Mouse (Mus musculus) heart, postnatal 25 days (tissue): ENCODE data around the gene Fam189a2. TPM values are rescaled to one million over a fixed set of nuclear protein-coding genes. Genes with fewer than 3 reads are reported as not detected.

ENCODE experiments used
- DNase-seq: peaks from one replicate; pipeline ENCODE4 v3.0.0; 2022; ENCODE audit warnings: low spot score
- intact Hi-C: fragments of 180-260 bp; cut with DNase I; formaldehyde crosslinking; loops from one replicate; pipeline ENCODE4 v1.15.1; 2025
- total RNA-seq, 2 experiments: library from RNA; stranded (reverse); gene quantifications; 2 replicates each; pipeline ENCODE4 v1.2.3; 2021

Fam189a2 gene
- total RNA-seq, result 10 to 100 TPM; 49.6 to 53.1 TPM

- DNase-seq, result peak; percentile 37
- intact Hi-C loops, result loop anchor here (5.0 to 10.0 kb wide), 2 partner anchors 56 to 346 kb away; partner anchors contain the start of gene Ptar1
Measured at GRCm38 (mm10) chr19:24030871-24031556, at the start of gene Fam189a2. Gene Fam189a2, minus strand, starts transcription at chr19:24031019.

- intact Hi-C loops, result no loop called here
- no peak for DNase-seq
Measured at GRCm38 (mm10) chr19:24077658-24078057, 46.8 kb upstream of the Fam189a2 start.

DNA sequence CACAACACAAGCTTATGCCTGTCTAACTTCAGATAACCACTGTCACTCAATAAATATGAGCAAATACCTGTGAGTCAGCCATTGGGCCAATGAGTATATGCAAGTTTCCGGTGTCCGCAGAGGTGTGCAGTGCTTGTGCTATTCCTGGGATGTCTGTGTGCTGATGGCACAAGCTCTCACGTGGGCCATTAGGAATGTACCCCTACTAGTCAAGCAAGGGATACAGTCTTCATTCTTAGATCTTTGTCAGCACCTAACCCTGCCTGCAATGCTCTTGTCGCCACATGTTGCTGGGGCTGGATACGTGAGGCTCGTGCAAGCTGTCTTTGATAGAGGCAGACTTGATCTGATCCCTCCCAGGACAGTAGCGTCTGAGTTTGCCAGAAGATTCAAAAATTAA lies 45.7 kb upstream of the Fam189a2 start:
- DNase-seq, result no peak
- intact Hi-C loops, result no loop called here

DNA sequence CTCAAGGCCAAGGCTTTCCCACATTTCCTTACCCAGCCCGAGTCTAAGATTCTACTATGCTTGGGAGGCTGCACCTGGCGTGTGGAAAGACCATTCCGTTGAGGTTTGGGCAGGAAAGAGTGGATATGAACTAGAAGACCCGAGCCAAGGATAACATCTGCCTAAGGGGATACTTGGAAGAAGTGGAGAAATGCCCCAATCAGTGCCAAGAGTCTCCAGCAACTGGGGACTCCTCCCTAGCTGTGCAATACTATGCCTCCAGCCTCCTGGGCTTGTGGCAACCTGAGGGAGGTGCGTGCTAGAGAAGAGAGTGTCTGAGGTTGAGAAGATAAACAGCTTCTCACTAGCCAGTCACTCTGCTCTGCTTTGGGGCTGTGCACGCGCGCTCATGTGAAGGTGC lies 45.1 kb upstream of the Fam189a2 start:
- no peak for DNase-seq
- intact Hi-C loops, result no loop called here

DNA sequence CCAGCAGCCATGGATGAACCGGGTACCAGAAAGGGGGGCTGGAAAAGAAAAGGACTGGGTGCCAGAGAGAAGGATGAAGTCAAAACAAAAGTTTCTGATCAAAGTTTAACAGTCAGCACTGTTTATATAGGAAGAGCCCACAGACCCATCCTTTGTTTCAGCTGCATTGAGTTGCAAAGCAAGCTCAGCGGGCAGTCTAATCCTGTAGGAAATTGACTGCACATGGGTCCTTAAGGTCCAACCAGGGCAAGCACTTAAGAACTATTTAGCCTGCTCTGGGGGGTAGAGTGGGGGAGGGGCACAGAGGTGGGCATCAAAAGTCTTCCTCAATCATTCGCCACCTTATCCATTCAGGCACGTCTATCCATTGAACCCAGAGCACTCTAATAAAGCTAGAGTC lies 42.3 kb upstream of the Fam189a2 start:
- no peak for DNase-seq
- intact Hi-C loops, result no loop called here

DNA sequence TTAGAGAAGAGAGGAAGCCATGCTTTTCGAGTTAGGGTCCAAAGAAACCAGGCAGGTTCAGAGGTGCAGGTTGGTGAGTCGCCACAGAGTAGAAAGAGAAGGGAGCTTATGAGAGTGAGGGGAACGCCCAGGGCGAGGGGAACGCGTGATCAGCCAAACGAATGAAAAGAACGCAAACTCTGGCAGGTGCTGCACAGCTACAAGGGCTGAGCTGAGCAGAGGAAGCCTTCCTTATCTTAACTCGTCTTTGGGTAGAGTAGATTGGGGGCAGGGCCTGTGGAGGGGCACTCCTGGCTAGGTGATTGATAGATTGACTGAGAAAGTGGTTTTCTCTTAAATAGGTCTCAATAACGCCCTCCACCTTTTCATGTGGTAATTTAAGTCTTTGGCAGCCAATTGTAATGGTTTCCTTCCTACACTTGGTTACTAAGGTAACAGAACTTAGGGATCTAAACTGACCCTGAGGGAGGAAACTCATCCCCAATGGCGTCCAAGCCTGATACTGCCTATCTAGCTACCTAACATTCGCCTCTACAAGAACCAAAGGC lies 33.6 kb upstream of the Fam189a2 start:
- intact Hi-C loops, result no loop called here
- no peak for DNase-seq

DNA sequence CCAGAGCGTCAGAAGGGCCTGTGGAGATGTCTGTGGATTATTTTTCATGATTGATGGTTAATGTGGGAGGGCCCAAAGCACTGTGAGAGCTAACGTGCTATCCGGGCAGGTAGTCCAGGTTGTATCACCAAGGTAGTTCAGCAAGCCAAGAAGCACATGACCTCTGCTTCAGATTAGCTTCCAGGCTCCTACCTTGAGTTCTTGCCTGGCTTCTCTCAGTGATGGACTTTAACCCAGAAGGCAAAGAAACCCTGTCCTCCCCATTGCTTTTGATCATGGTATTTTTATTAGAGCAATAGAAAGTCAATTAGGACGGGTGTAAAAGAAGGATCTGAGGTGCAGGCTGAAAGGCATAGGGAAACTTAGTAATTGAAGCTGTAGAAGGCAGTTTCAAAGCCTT lies 32.8 kb upstream of the Fam189a2 start:
- intact Hi-C loops, result no loop called here
- DNase-seq, result no peak

GRCm38 (mm10) chr19:24058851-24059250 lies 28.0 kb upstream of the Fam189a2 start:
- no peak for DNase-seq
- intact Hi-C loops, result no loop called here

DNA sequence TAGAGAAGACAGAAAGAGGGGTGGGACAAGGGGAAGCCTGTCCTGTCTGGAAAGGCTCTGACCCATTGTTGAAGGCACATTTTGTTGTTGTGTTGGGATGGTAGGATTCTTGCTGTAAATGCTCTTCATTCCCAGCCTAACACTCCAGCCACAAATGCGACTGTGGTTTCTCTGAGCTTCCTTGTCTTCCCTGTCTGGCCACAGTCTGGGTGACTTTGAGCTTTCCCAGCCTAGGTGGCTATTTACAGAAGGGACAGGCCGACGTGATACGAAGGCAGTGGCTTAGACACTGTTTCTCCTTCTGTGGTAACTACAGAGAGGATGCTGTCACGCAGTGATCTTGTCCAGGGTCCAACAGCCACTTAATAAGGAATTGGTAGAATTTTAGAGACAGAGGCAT lies 27.2 kb upstream of the Fam189a2 start:
- intact Hi-C loops, result no loop called here
- DNase-seq, result no peak

GRCm38 (mm10) chr19:24056880-24057279 lies 26.1 kb upstream of the Fam189a2 start:
- intact Hi-C loops, result no loop called here
- DNase-seq, result no peak

DNA sequence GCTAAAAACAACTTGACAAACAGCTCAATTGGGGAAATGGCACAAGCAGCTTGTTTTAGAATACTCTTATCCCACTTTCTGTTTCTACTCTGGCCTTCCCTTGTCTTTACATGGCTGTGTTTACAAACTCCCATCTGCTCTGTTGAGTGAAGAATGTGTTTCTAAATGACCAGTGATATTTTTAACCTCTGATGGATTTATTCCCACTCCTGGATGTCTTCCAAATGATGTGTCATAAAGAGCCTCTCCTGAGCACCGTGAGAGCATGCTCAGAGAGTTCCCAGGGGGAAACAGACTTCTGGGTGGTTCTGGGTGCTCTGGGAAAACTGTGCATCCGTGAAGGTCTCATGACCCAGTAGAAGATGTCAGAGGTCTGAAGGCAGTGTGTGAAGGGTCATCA lies 24.1 kb upstream of the Fam189a2 start:
- intact Hi-C loops, result no loop called here

GRCm38 (mm10) chr19:24054265-24054664 lies 23.4 kb upstream of the Fam189a2 start:
- no peak for DNase-seq
- intact Hi-C loops, result no loop called here

More for the DNA sequence above, 24.1 kb upstream of the Fam189a2 start:
- DNase-seq, result no peak

DNA sequence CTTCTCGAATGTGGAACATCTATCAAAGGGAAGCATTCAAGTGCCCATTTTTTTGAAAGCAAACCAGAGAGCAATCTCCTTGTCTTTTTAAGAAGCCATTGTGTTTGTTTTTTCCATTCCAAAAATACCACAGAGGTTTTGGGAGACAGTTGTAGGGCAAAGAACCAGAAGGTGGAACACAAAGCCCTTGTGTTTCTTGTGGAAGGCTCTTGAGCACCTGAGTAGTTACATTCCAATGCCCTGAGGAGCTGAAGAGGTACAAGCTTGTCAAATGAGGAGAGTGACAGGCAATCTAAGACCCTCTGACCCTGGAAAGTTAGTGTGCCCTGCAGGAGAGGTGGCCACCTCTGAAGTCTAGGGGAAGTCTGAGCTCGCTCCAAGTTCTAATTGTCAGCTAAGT lies 19.7 kb upstream of the Fam189a2 start:
- intact Hi-C loops, result no loop called here

GRCm38 (mm10) chr19:24049329-24049728 lies 18.5 kb upstream of the Fam189a2 start:
- intact Hi-C loops, result no loop called here
- no peak for DNase-seq

More for the DNA sequence above, 19.7 kb upstream of the Fam189a2 start:
- DNase-seq, result no peak

DNA sequence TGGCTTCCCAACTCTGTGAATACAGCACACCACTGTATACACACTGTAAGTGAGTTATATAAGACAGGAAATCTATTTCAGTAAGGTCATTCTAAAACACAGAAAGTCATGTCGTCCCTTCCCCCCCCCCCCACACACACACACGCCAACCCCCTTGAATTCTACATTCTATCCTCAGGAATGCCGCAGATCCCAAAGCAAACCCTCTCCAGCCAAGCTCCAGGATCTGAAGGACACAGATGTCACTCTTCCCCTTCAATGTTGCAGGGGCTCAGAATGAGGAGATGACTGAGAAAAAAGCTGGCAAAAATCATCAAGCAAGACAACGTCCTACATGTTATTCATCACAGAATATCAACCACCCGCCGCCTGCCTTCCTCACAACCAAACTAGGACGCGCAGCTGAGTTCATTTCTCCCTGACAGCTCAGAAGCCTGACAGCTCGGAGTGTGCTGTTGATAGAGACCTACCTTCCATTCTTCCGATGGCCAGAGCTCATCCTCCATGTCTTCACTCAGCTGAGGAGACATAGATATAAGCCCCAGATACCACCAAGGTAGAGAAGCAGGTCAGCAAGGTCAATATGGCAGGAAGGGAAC lies 15.7 kb upstream of the Fam189a2 start:
- intact Hi-C loops, result no loop called here
- DNase-seq, result no peak

- intact Hi-C loops, result no loop called here
- no peak for DNase-seq
Measured at GRCm38 (mm10) chr19:24042387-24042786, 11.6 kb upstream of the Fam189a2 start.

DNA sequence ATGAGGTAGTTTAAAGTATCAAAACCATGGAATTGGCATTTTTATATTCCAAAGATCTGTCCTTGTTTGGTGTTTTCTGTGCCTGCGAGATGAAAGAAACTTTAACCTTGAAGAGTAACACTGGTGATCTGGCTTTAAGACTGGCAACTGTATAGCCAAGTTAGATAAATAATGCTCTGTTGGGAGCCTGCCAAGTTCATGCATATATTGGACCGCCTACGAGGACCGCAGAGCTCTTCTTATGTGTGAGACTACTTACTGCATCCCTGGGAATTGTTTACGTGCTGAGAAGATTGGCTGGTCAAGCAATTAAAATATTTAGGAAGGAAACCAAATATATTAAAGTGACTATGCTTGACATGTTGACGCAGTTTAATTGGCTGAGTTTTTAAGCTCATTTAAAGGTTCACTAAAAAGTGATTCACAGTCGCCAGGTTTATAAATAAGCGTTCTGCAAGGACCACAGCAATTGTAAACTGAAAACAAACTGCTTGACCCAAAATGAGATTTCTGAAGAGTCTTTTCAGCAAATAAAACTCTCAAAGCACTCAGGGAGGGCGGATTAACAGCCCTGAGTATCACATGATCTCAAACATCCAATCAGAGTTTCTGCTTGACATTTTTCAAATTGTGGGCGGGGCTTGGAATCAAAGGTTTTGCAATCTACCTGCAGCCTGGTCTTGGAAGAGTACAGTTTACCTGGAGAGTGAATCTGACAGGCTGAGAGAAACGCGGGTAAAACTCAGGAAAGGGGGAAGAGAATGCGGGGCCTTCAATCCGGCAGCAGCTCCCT lies 8.4 kb upstream of the Fam189a2 start:
- no peak for DNase-seq
- intact Hi-C loops, result loop anchor here (10.0 kb wide), 1 partner anchor 354 kb away; the partner anchor contains the start of gene Ptar1

DNA sequence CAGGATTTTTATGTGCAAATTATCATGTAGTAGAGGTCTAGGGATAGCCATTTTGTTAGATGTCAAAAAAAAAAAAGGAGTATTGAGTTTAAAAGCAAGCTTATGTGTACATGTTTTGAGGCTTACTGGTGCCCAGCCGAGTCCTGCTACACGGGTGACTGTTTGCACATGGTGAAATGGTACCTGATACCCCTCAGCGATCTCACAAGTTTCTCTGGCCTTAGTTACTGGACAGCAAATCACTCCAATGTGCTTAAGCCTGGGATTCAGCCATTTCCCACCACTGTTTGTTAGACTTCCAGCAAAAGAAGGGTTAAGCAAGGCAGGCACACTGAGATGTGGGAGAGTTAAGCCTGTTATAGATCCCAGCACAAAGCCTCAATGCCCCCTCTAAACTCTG lies 3.5 kb upstream of the Fam189a2 start:
- no peak for DNase-seq
- intact Hi-C loops, result loop anchor here (5.0 to 10.0 kb wide), 2 partner anchors 53 to 350 kb away; partner anchors contain the start of gene Ptar1

DNA sequence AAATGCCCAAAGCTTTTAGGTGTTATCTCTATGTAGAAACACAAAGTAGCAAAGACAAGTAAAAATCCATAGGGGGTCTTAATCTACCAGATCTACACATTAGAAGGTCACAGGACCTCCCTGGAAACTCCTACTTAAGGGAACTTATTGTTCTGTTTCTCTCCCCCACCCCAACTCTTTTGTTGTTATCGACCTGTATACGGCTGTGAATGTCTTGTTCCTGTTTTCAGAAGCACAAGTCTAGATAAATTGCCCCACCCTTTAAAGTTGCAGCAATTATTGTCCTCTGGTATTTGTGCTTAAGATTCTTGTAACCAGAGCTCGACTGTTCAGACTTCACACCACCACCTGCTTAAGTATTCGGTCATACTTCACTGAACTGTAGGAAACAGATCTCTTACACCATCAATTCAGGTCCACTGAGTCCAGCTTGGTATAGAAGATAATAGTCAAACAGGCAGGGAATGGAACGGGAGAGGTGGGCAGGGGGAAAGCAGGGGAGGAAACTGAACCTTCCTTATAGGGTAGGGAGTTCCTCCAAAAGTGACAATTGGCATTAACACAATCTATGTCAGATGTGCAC lies 1.9 kb upstream of the Fam189a2 start:
- intact Hi-C loops, result loop anchor here (5.0 to 10.0 kb wide), 2 partner anchors 55 to 348 kb away; partner anchors contain the start of gene Ptar1
- DNase-seq, result no peak

GRCm38 (mm10) chr19:24030511-24030870 lies 328 bp downstream of the Fam189a2 start:
- intact Hi-C loops, result loop anchor here (5.0 to 10.0 kb wide), 2 partner anchors 57 to 346 kb away; partner anchors contain the start of gene Ptar1

More at GRCm38 (mm10) chr19:24030511-24030870, 328 bp downstream of the Fam189a2 start:
- no peak for DNase-seq
